Mouse (Mus musculus): ENCODE results near the gene Ak9.

Ak9 gene

DNA sequence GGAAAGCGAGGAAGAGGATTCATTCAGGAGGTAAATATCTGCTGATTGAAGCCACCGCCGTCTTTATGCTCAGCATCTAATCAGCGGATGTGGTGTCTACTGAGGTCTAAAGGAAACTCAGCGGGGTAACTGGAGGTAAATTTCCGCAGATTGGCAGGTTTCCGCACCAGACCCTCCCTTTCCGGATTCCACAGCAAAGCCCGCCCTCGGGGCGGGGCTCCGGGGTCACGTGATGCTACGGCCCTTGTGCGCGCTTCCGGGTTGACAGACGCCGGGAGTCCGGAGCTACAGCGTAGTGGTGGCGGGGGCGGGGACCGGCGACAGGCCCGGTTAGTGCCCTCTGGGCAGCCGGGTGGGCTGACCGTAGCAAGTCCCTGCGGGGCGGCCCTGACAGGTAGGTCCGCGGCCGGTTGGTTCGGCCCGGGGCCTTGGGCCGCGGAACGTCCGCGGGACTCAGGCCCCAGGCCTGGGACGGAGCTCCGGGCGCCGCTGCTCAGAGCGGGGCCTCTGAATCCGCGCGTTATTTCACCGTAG, 146.4 kb downstream of the Ak9 start, which contains the start of gene Zbtb24:
Zbtb24 (plus strand) TSS at position 247 of the 534 bp plus-strand sequence.
- peak; percentile 83 to 92 for DNase-seq (ENCODE audit: low read depth in 1 of 2, low spot score in 2 of 2)

DNA sequence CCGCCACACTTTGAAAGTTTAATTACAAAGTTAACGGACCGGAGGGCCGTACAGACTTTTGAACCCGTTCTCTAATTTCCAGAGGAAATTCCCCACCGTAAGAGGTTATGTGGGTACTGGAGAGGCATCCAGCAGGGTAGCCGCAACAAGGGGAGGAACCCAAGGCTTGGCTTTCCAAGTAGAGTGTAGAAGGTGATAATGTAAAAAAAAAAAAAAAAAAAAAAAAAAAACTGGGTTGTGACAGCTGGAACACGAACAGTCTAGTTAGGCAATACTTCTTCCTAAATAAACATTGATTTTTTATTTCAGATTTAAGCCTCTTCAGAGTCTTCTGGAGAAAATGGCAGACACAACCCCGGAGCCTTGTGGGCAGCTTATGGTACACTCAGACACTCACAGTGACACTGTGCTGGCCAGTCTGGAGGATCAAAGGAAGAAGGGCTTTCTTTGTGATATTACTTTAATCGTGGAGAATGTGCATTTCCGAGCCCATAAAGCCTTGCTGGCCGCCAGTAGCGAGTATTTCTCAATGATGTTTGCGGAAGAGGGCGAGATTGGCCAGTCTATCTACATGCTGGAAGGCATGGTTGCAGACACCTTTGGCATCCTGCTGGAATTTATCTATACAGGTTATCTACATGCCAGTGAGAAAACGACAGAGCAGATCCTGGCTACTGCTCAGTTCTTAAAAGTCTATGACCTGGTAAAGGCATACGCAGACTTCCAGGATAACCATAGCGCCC, 147.2 kb downstream of the Ak9 start:
- DNase-seq (ENCODE audit: low read depth in 1 of 2, low spot score in 2 of 2): no peak

DNA sequence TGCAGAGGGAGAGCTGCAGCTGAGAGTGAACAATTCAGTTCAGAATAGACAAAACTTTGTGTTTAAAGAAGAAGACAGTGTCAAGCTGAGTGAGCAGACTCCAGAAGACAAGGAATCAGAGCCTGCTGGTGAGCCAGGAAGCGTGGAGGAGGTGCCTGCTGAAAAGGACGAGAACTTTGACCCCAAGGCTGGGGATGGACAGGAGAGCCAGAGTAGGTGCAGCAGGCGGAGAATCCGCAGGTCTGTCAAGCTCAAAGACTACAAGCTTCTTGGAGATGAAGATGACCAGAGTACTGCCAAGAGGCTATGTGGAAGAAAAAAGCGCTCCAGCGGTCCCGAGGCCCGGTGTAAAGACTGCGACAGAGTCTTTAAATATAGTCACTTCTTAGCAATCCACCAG, 147.9 kb downstream of the Ak9 start:
- DNase-seq (ENCODE audit: low read depth in 1 of 2, low spot score in 2 of 2): no peak

DNA sequence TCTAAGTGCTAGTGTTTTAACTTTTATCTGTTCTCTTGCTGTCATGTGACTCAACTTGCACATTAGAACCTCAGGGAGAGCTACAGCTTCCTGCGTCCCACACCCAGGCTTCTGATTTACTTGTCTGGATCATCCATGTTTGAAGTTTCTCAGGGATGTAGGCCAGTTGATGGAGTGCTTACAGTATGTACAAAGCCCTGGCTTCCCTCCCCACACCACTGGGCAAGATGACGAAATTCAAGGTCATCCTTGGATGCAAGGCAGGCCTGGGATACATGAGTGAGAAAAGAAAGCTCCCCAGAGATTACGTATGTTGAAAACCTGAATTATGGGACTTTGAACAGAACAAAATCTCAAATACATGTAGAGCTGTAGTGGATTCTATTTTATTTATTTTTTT, 149.0 kb downstream of the Ak9 start:
- no peak for DNase-seq (ENCODE audit: low read depth in 1 of 2, low spot score in 2 of 2)

DNA sequence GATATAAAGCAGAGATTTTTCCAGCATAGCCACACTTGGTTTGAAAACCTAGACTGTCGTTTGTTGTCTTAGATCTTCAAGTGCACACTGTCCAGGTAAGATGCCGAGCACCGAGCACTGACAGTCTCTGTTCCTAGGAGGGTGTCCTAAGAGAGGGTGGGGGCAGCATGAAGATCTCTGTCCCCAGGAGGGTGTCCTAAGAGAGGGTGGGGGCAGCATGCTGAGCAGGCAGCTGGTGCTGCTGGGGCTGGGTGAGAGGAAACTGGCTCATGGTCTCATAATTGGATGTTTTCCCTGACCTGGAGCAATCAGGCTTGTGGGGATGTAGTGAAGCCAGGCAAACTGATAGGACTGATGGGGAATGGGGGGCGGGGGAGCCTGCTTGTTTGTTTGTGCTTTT, 156.2 kb downstream of the Ak9 start:
- no peak for DNase-seq (ENCODE audit: low read depth in 1 of 2, low spot score in 2 of 2)

DNA sequence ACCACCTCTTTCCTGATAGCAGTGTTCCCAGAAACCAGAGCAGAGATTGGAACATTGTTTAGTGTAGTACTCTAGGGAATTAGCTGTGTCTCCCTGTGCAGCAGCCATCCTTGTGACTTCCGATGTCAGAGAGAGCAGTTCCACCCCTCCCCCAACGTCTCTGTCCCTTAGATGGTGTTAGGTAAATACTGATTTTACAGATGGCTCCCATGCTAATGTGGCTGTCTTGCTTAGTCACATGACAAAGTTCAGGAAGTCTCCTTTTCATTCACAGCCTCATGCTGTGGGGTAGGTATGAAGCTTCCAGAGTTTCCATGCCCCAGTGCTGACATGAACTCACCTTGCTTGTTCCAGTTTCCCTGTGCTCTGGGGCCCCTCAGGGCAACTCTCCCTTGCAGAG, 156.7 kb downstream of the Ak9 start:
- no peak for DNase-seq (ENCODE audit: low read depth in 1 of 2, low spot score in 2 of 2)

DNA sequence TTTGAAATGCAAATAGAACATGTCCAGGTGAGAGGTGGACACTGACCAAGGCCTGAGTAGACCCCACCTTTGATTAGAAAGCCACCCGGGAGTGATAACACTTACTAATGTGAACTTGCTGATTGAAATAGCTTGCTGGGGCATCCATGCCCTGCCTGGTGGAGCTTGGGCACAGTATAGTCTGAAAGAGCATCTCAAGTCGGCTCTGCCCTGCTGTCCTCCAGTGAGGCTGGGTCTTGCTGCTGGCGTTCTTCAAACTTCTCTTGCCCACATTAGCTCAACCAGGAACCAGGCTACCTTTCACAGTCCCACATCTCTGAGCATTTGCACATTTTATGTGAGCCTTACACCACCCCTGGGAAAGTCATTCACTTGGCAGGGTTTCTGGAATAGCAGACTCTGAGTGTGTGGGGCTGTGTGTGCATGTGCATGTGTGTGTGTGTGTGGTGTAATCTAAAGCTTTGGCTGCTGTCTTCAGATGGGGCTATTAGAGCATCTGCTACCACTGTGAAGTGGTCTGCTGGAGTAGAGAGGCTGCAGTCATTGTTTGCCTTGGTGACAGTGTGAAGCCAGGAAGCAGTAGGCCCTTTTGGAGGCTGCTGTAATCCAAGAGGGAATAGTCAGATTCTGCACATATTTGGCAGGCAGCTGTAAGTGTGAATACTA, 157.4 kb downstream of the Ak9 start:
- no peak for DNase-seq (ENCODE audit: low read depth in 1 of 2, low spot score in 2 of 2)

DNA sequence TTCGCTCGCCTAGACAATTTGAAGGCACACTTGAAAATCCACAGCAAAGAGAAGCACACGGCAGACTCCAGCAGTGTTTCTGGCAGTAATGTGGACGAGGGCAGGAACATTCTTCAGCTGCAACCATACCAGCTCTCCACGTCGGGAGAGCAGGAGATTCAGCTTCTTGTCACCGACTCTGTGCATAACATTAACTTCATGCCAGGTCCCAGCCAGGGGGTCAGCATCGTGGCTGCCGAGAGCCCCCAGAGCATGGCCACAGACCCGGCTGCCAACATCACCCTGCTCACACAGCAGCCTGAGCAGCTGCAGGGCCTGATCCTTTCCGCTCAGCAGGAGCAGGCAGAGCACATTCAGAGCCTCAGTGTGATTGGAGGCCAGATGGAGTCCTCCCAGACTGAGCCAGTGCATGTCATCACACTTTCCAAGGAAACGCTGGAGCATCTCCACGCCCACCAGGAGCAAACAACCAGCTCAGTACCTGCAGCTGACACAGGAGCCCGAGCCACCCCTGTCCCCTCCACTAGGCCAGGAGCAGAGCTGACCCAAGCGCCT, 160.7 kb downstream of the Ak9 start:
- DNase-seq (ENCODE audit: low read depth in 1 of 2, low spot score in 2 of 2): no peak

DNA sequence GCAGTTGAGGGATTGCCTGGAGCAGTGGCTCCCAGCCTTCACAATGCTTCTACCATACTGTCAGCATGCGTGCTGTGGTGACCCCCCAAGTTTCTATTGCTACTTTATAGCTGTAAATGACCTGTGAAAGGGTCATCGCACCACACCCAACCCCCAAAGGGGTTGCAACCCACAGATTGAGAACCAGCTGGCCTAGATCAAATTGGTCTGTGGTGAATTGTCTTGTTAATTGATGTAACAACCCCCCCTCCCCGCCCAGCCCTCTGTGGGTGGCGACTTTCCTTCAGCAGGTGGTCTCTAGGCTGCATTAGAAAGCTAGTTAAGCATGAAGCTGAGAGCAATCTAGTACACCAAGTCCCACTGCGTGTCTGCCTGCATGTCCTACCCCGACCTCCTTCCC, 163.5 kb downstream of the Ak9 start:
- DNase-seq (ENCODE audit: low read depth in 1 of 2, low spot score in 2 of 2): no peak

DNA sequence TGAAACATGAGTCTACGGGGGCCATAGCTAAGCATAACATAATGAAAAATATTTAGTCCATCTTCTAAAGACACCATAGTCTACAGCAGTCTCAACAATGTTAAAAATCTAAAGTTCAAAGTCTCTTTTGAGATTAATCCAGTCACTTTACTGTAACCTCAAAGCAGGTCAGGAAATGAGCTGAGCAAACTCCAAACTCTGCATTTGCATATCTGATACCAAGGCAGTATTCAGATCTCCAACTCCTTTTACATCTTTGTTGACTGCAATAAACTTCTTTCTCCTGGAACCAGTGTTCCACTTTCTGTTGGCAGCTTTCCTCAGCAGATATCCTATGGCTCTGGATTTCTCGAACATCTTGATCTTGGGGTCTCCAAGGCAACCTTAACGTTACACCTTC, 166.9 kb downstream of the Ak9 start:
- DNase-seq (ENCODE audit: low read depth in 1 of 2, low spot score in 2 of 2): no peak

DNA sequence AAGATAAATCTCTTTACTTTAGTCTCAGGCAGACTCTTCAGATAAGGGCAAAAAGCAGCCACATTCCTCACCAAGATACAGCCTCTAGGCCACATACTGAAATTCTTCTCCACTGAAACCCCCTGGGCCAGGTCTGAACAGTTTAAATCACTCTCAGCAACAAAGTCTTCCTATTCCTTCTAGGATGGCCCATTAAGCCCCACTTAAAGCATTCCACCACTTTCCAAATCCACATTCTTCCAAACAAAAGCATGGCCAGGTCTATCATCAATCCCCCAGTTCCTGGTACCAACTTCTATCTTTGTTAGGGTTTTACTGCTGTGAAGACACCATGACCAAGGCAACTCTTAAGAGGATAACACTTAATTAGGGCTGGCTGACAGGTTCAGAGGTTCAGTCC, 168.8 kb downstream of the Ak9 start:
- DNase-seq (ENCODE audit: low read depth in 1 of 2, low spot score in 2 of 2): no peak

DNA sequence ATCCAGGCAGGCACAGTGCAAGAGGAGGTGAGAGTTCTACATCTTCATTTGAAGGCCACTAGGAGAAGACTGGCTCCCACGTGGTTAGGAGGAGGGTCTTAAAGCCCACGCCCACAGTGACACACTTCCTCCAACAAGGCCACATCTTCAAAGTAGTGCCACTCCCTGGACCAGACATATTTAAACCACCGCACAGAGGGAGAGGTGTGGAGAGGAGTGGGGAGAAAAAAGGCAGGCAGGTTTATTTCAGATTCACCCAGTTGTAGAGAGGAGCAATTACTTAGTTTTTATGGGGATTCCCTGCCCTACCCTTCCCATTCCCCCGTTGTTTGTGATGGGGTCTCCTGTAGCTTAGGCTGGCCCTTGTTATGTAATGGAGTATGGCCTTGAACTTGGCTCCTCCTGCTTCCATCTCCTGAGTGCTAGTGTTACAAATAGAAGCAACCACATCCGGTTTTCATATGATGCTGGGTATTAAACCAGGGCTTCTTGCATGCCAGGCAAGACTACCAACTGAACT, 169.2 kb downstream of the Ak9 start:
- DNase-seq (ENCODE audit: low read depth in 1 of 2, low spot score in 2 of 2): peak in 1 of 2 experiments; percentile 13

DNA sequence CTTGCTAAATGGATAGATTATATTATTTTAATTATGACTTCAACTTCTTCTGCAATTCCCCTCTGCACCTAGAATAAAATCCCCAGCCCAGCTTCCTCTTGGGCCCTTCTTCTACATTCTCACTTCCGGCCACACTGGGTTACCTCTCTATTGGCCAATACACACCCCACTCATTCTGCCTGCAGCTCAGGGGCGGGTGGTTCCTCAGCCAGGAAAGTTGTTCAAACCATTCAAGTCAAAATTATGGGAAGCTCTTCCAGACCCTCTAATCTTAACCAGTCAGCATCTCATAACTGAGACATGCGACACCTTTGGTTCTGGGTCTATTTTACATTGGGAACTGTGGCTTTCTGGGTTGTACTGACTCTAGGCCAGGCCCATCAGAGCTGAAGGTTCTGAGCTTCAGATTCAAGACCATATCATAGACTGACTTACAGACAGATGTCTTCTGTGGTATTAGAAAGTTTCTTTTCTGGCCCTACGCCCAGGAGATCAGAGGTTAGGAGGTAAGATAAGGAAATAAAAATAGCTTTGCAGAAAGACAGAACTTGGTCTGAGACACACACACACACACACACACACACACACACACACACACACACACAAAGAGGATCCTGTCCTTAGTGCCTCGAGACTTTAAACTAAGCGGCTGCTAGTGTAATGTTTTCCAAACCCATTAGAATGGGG, 170.1 kb downstream of the Ak9 start:
- peak in 1 of 2 experiments; percentile 53 for DNase-seq (ENCODE audit: low read depth in 1 of 2, low spot score in 2 of 2)

DNA sequence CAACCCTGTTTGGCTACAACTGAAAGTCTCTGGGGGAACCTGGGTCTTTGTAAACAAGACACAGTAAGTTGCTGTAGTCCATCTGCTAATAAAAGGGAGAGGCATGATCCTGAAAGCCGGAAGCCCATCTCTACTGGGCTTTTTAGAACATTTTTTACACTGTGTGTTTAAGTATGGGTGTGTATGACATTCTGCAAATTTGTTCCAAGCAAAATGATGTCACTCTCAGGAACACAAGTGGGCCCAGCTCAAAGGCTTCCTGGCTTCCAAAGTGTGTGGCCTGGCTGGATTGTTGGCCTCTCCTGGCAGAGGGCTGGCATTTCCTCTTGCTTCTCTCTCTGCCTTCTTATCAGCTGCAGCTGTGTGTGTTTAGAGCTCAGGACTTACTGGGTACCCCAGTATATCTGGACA, 171.2 kb downstream of the Ak9 start:
- no peak for DNase-seq (ENCODE audit: low read depth in 1 of 2, low spot score in 2 of 2)

DNA sequence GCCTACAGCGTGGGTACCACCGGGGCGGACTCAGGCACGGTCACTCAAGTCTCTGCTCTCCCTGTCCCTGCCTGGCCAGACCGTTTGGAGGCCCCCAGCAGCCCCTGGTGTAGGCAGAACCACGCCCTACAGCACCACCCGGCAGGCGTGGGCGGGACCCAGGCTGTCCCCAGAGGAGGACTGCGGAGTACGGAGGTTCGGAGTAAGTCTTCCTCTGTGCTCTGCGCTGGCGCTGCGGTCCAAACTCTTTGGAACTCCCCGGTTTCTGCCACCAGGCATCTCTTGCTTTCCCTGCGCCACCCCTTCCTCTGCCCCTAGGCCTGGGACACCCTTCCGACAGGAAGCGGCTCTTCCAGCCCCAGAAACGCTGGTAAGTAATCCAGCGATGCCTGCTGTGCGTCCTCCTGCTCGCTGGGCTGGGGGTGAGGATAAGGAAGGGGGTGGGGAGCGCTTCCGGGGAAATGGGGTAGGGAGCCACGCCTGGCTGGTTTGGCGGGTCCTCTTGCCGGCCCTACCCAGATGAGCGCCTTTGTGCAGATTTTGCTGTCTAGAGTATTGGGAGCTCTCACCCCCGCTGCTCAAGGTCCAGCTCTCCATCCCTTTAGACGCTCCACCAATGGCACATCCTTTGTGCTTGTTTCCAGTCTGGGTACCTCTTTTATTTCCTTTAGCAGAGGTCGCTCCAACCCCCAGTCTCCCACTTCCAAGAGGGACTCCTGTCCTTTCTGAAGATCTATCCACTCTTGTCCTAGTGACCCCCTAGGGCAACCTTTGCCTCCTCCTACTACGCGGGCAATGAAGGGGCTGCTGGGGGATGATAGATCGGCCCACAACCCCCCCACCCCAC, 172.6 kb downstream of the Ak9 start, which contains the start of gene Mical1:
Mical1 (plus strand) TSS at position 144 of the 847 bp plus-strand sequence.
- peak in 1 of 2 experiments; percentile 54 for DNase-seq (ENCODE audit: low read depth in 1 of 2, low spot score in 2 of 2)

DNA sequence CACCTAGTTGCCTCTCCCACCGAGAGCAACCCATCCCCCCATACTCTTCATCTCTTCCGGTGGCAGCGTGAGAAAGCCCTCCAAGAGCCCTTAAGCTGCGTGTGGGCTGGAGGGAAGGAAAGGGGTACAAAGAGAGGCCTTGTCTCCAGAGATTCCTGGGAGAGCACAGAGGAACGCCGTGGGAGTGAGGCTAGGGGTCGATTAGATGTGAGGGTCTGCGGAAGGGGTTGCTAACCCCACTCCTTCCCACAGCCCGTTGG, 173.2 kb downstream of the Ak9 start:
- no peak for DNase-seq (ENCODE audit: low read depth in 1 of 2, low spot score in 2 of 2)

DNA sequence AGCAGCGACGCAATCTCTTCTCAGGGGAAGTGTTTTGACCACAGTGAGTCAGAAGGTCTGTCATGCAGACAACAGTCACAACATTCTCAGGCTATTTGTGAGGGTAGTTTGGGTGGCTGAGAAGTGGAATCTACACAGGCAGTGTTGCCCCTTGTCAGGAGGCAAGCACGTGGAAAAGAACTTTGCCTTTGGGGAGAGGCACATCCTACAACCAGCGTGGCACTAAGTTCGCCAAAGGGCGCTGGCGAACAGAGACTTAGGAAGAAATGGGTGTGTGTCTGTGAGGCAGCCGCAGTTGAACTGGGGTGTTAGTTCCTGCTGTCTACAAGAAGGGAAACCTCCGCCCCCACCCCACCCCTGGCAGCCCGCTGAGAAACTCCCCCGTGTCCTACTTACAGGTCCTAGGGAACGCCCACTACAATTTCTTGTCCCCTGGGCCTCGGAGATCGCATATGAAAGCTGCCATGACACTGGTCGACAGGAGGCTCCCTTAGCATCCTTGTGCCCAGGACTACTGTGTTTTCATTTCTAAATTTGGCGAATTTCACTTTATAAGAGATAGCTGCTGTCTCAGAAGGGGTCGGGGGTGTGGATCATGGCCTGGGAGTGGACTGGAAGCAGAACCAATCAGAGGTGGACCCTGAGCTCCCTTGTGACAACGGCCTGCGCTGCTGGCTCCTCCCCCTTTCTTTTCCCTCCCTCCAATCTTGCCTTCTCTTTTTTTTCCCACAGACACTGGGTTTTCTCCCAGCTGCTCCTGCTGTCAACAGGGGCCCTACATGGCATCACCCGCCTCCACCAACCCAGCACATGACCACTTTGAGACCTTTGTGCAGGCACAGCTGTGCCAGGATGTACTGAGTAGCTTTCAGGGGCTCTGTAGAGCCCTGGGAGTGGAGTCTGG, 173.8 kb downstream of the Ak9 start:
- peak in 1 of 2 experiments; percentile 73 for DNase-seq (ENCODE audit: low read depth in 1 of 2, low spot score in 2 of 2)

DNA sequence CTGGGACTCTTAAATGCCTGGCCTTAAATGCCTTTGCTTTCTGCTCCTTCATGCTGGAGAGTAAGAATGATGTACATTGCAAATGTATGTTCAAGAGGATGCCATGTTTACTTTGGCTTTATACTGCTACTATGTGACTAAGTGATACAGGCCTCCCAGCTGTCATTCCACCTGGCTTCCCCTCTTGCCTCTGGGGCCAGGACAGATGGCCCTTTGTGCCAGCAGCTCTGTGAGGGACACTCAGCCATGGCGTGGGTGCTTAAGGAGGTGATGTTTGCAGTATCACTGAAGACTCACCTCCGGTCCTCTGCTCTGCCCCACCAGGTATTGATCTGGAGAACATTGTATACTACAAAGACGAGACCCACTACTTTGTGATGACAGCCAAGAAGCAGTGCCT, 176.2 kb downstream of the Ak9 start:
- DNase-seq (ENCODE audit: low read depth in 1 of 2, low spot score in 2 of 2): no peak

All from monocyte, adult 2 months (primary cell).